Mouse (Mus musculus) kidney, embryonic 16.5 days (tissue): ENCODE data around the gene Cpox. TPM values are rescaled to one million over a fixed set of nuclear protein-coding genes. Genes with fewer than 3 reads are reported as not detected.
A peak's percentile ranks its signal among the peaks of the same experiment; 100 is the strongest.
"Not testable (repeated sequence)": the region's sequence is repeated elsewhere in the genome, so short reads cannot be mapped to it uniquely, and the experiment has no call there.

ENCODE experiments used
- ATAC-seq: fragments of 200-750 bp; cut with Nextera tagmentation; 2 replicates; pipeline ENCODE4 v1.8.0; 2017; ENCODE audit warnings: moderate TSS enrichment; ENCODE audit not compliant: low FRiP score, low TSS enrichment
- H3K27ac ChIP-seq: fragments of 300-500 bp; sonication (generic); 2 replicates; pipeline ENCODE4 v1.5.1; 2014; ENCODE audit warnings: low read length
- H3K27me3 ChIP-seq: fragments of 300-500 bp; sonication (generic); 2 replicates; pipeline ENCODE4 v1.6.1; 2014; ENCODE audit warnings: low read length, control low read depth, mixed read lengths; ENCODE audit not compliant: insufficient read depth
- H3K36me3 ChIP-seq: fragments of 300-500 bp; sonication (generic); 2 replicates; pipeline ENCODE4 v1.6.1; 2014; ENCODE audit warnings: low read length, control low read depth, mixed read lengths; ENCODE audit not compliant: insufficient read depth
- H3K4me1 ChIP-seq: fragments of 300-500 bp; sonication (generic); 2 replicates; pipeline ENCODE4 v1.6.1; 2014; ENCODE audit warnings: low read length, control low read depth, mixed read lengths; ENCODE audit not compliant: insufficient read depth
- H3K4me2 ChIP-seq: fragments of 300-500 bp; sonication (generic); replicated peaks from 2 replicates; pipeline ENCODE4 v1.6.1; 2014; ENCODE audit warnings: low read depth, low read length
- H3K4me3 ChIP-seq: fragments of 300-500 bp; sonication (generic); 2 replicates; pipeline ENCODE4 v1.5.1; 2014; ENCODE audit warnings: mild to moderate bottlenecking, low read length
- H3K9ac ChIP-seq: fragments of 300-500 bp; sonication (generic); replicated peaks from 2 replicates; pipeline ENCODE4 v1.6.1; 2014; ENCODE audit warnings: low read length
- H3K9me3 ChIP-seq: fragments of 300-500 bp; sonication (generic); 2 replicates; pipeline ENCODE4 v1.6.1; 2016; ENCODE audit warnings: low read length, control low read depth
- WGBS: fragments of 180-500 bp; shearing (Covaris S2); extraction: QIAGEN DNeasy Blood & Tissue Kit; methylation state at CpG from one replicate; pipeline ENCODE4 v1.1.7; 2014; 5-methylcytosine and 5-hydroxymethylcytosine counted together
- polyA plus RNA-seq: library from polyadenylated mRNA; unstranded; fragments of >200 nt; fragmentation: Nextera tagmentation; extraction: Ambion mirVana; gene quantifications from 2 replicates; pipeline ENCODE4 v1.2.1, GENCODE M21; 2015

Gene Cpox
- polyA plus RNA-seq, 1 experiment from 2014 or later = 34.5 TPM

GRCm38 (mm10) chr16:58665137-58665536, 5.0 kb upstream of the Cpox start:
- not testable (repeated sequence) for H3K4me3 ChIP-seq, H3K27me3 ChIP-seq, H3K36me3 ChIP-seq, ATAC-seq, H3K4me1 ChIP-seq, H3K4me2 ChIP-seq, H3K27ac ChIP-seq, H3K9me3 ChIP-seq, H3K9ac ChIP-seq

- 80% methylated on average over 3 of the region's 3 CpGs for WGBS
- not testable (repeated sequence) for H3K4me2 ChIP-seq, ATAC-seq, H3K4me3 ChIP-seq, H3K27me3 ChIP-seq, H3K9me3 ChIP-seq, H3K4me1 ChIP-seq, H3K9ac ChIP-seq, H3K27ac ChIP-seq, H3K36me3 ChIP-seq
Observed at GRCm38 (mm10) chr16:58666681-58667080, 3.4 kb upstream of the Cpox start.

- Histone ChIP-seq H3K4me1 (peaks cover 9% of the 10 kb centered on the region), H3K27ac (no peak overlapping the region), H3K4me2 (no peak overlapping the region), H3K9me3 (no peaks in the 10 kb centered on the region), H3K9ac (no peak overlapping the region), H3K4me3 (no peak overlapping the region), H3K36me3 (0 out of 2 replicates have a peak, but pooled peaks cover 3% of the 10 kb centered on the region), H3K27me3 (no peaks in the 10 kb centered on the region)
- 89% methylated on average over 3 of the region's 3 CpGs for WGBS
- no peak for ATAC-seq
Observed at GRCm38 (mm10) chr16:58668586-58668985, 1.5 kb upstream of the Cpox start.

- Histone ChIP-seq H3K27ac (no peak overlapping the region), H3K4me2 (peak overlapping the region; percentile 86; the same call in 1 of the 2 replicates), H3K4me3 (no peak overlapping the region), H3K9ac (no peak overlapping the region), H3K27me3 (no peaks in the 10 kb centered on the region), H3K36me3 (peaks cover 9% of the 10 kb centered on the region; the same call in 1 of the 2 replicates), H3K9me3 (no peaks in the 10 kb centered on the region), H3K4me1 (peaks cover 9% of the 10 kb centered on the region)
- ATAC-seq = no peak
- WGBS = 56% methylated on average over 5 of the region's 5 CpGs
Observed at GRCm38 (mm10) chr16:58669264-58669663, 828 bp upstream of the Cpox start.

- no peaks in the 10 kb centered on the region for H3K27me3 ChIP-seq
- under 1% methylated on average over 24 of the region's 25 CpGs for WGBS
Observed at GRCm38 (mm10) chr16:58670643-58671042, 551 bp downstream of the Cpox start.

GRCm38 (mm10) chr16:58671212-58671985, 1.3 kb downstream of the Cpox start:
- WGBS = 64% methylated on average over 8 of the region's 8 CpGs
- no peak for ATAC-seq

More at GRCm38 (mm10) chr16:58670643-58671042, 551 bp downstream of the Cpox start:
- H3K27ac ChIP-seq = peak overlapping the region; percentile 90
- no peaks in the 10 kb centered on the region for H3K9me3 ChIP-seq
- peak overlapping the region; percentile 92 for H3K4me3 ChIP-seq
- H3K4me1 ChIP-seq = peaks cover 9% of the 10 kb centered on the region
- peak; percentile 25; the same call in 1 of the 2 replicates for ATAC-seq
- peaks cover 21% of the 10 kb centered on the region for H3K36me3 ChIP-seq
- H3K9ac ChIP-seq = peak overlapping the region; percentile 94
- H3K4me2 ChIP-seq = peak overlapping the region; percentile 86

GRCm38 (mm10) chr16:58672396-58672795, 2.3 kb downstream of the Cpox start:
- no peaks in the 10 kb centered on the region for H3K27me3 ChIP-seq
- no peak overlapping the region for H3K27ac ChIP-seq
- H3K4me3 ChIP-seq = peak overlapping the region; percentile 12; the same call in 1 of the 2 replicates
- ATAC-seq = no peak
- H3K36me3 ChIP-seq = peaks cover 25% of the 10 kb centered on the region
- WGBS = 89% methylated on average over 13 of the region's 13 CpGs
- no peak overlapping the region for H3K9ac ChIP-seq
- 0 out of 2 replicates have a peak overlapping the region, but pooled peaks have one; percentile 17 for H3K4me2 ChIP-seq
- peaks cover 9% of the 10 kb centered on the region for H3K4me1 ChIP-seq
- no peaks in the 10 kb centered on the region for H3K9me3 ChIP-seq

More at GRCm38 (mm10) chr16:58671212-58671985, 1.3 kb downstream of the Cpox start:
- peaks cover 9% of the 10 kb centered on the region for H3K4me1 ChIP-seq
- no peaks in the 10 kb centered on the region for H3K27me3 ChIP-seq
- H3K27ac ChIP-seq = no peak overlapping the region
- peak overlapping the region; percentile 86 for H3K4me2 ChIP-seq
- H3K9me3 ChIP-seq = no peaks in the 10 kb centered on the region
- peaks cover 25% of the 10 kb centered on the region for H3K36me3 ChIP-seq
- peak overlapping the region; percentile 92 for H3K4me3 ChIP-seq
- no peak overlapping the region; the same call in 1 of the 2 replicates for H3K9ac ChIP-seq

- peak; percentile 25 for ATAC-seq
- Histone ChIP-seq H3K9me3 (no peaks in the 10 kb centered on the region), H3K4me1 (peaks cover 9% of the 10 kb centered on the region), H3K27ac (no peak overlapping the region), H3K36me3 (peaks cover 36% of the 10 kb centered on the region), H3K4me2 (no peak overlapping the region), H3K27me3 (no peaks in the 10 kb centered on the region), H3K4me3 (no peak overlapping the region), H3K9ac (no peak overlapping the region)
- WGBS = 70% methylated on average over 15 of the region's 15 CpGs
Observed at GRCm38 (mm10) chr16:58673811-58674410, 3.8 kb downstream of the Cpox start.

- no peaks in the 10 kb centered on the region for H3K27me3 ChIP-seq
- H3K4me2 ChIP-seq = no peak overlapping the region
- peaks cover 36% of the 10 kb centered on the region for H3K36me3 ChIP-seq
- WGBS = 88% methylated on average over 13 of the region's 13 CpGs
- H3K4me1 ChIP-seq = peaks cover 9% of the 10 kb centered on the region
- H3K9me3 ChIP-seq = no peaks in the 10 kb centered on the region
- no peak overlapping the region for H3K4me3 ChIP-seq
- H3K9ac ChIP-seq = no peak overlapping the region
- ATAC-seq = peak; percentile 66
- H3K27ac ChIP-seq = no peak overlapping the region
Observed at GRCm38 (mm10) chr16:58675256-58675655, 5.2 kb downstream of the Cpox start.

- H3K4me1 ChIP-seq = peaks cover 6% of the 10 kb centered on the region
- no peak for ATAC-seq
- no peak overlapping the region for H3K9ac ChIP-seq
- H3K27ac ChIP-seq = no peak overlapping the region
- H3K9me3 ChIP-seq = no peaks in the 10 kb centered on the region
- no peak overlapping the region for H3K4me3 ChIP-seq
- H3K36me3 ChIP-seq = peaks cover 40% of the 10 kb centered on the region
- 84% methylated on average over 7 of the region's 7 CpGs for WGBS
- H3K27me3 ChIP-seq = no peaks in the 10 kb centered on the region
- no peak overlapping the region for H3K4me2 ChIP-seq
Observed at GRCm38 (mm10) chr16:58676156-58676555, 6.1 kb downstream of the Cpox start.
